In genomic region chr9:120449696-120450329, GRCm38 (mm10) we compare ENCODE assay signal across 21 mouse cellular contexts. TPM values are rescaled to one million over a fixed set of nuclear protein-coding genes. Genes with fewer than 3 reads are reported as not detected.
A peak's percentile ranks its signal among the peaks of the same experiment; 100 is the strongest.
DNase-seq lines count a peak whose midpoint lies in the region; ATAC-seq and TF ChIP-seq lines count a peak whose summit lies in the region.
"Had no signal": no experiment of that assay in that cellular context is flagged by ENCODE, and none has a peak within 500 bp of the region (broad histone marks: within the 10 kb centered on the region; RNA-seq: fewer than 3 reads in every experiment).

No protein-coding gene starts in this region.

- H3K9ac ChIP-seq in forebrain, embryonic 15.5 days (replicated peaks): no peak overlapping the region
- H3K9ac ChIP-seq in midbrain, embryonic 11.5 days (ENCODE audit: low read length): no peak overlapping the region
- H3K9ac ChIP-seq in forebrain, postnatal 0 days: no peak overlapping the region
- H3K9ac ChIP-seq: embryonic facial prominence, embryonic 15.5 days; hindbrain, embryonic 12.5 days had no signal

- H3K4me2 ChIP-seq in forebrain, embryonic 15.5 days (replicated peaks): no peak overlapping the region
- no peak overlapping the region for H3K4me2 ChIP-seq in midbrain, embryonic 11.5 days
- no peak overlapping the region for H3K4me2 ChIP-seq in forebrain, postnatal 0 days (ENCODE audit: low read depth)
- H3K4me2 ChIP-seq: embryonic facial prominence, embryonic 15.5 days; hindbrain, embryonic 12.5 days had no signal

- DNase-seq in forebrain, embryonic 10.5 days (ENCODE audit: extremely low spot score, low spot score): no peak
- DNase-seq in midbrain, embryonic 11.5 days (ENCODE audit: low spot score, missing footprints): peak; percentile 8
- no peak for DNase-seq in midbrain, embryonic 10.5 days (ENCODE audit: low spot score)
- peak; percentile 47 for DNase-seq in forebrain, postnatal 0 days
- no peak for DNase-seq in layer of hippocampus, adult 9-10 months (ENCODE audit: low spot score)
- DNase-seq: adrenal gland, adult 2 months; adrenal gland, postnatal 25 days; cerebellum, adult 11 months; cerebellum, adult 8-10 months; cerebellum, postnatal 14 days; embryo, embryonic 11 days; gastrocnemius, postnatal 10 days; heart, adult 18-20 months; heart, postnatal 10 days; heart, postnatal 4 days had no signal

- peaks cover 6% of the 10 kb centered on the region for H3K4me1 ChIP-seq in forebrain, embryonic 15.5 days
- peaks cover 6% of the 10 kb centered on the region for H3K4me1 ChIP-seq in forebrain, embryonic 10.5 days
- H3K4me1 ChIP-seq in midbrain, embryonic 11.5 days (ENCODE audit: control insufficient read depth, insufficient read depth, low read length): no peaks in the 10 kb centered on the region
- H3K4me1 ChIP-seq in midbrain, embryonic 10.5 days: 0 out of 2 replicates have a peak, but pooled peaks cover 2% of the 10 kb centered on the region
- no peaks in the 10 kb centered on the region for H3K4me1 ChIP-seq in forebrain, postnatal 0 days (ENCODE audit: insufficient read depth)
- H3K4me1 ChIP-seq: embryonic facial prominence, embryonic 15.5 days; heart, embryonic 10.5 days; hindbrain, embryonic 12.5 days had no signal

- H3K9me3 ChIP-seq in forebrain, embryonic 15.5 days: no peaks in the 10 kb centered on the region
- no peaks in the 10 kb centered on the region for H3K9me3 ChIP-seq in forebrain, embryonic 10.5 days
- H3K9me3 ChIP-seq in midbrain, embryonic 11.5 days (ENCODE audit: control insufficient read depth, low read length): no peaks in the 10 kb centered on the region
- H3K9me3 ChIP-seq in midbrain, embryonic 10.5 days (replicated peaks): no peaks in the 10 kb centered on the region
- no peaks in the 10 kb centered on the region for H3K9me3 ChIP-seq in forebrain, postnatal 0 days (ENCODE audit: low read length)
- H3K9me3 ChIP-seq: embryonic facial prominence, embryonic 15.5 days; heart, embryonic 10.5 days; hindbrain, embryonic 12.5 days had no signal

- peak overlapping the region; percentile 62; the same call in 1 of the 2 replicates for H3K27ac ChIP-seq in forebrain, embryonic 15.5 days (replicated peaks)
- H3K27ac ChIP-seq in forebrain, embryonic 10.5 days: no peak overlapping the region
- no peak overlapping the region for H3K27ac ChIP-seq in midbrain, embryonic 11.5 days (ENCODE audit: low read depth, low read length)
- H3K27ac ChIP-seq in midbrain, embryonic 10.5 days (replicated peaks): no peak overlapping the region
- peak overlapping the region; percentile 54; the same call in 1 of the 2 replicates for H3K27ac ChIP-seq in forebrain, postnatal 0 days (ENCODE audit: low read depth, low read length)
- H3K27ac ChIP-seq: embryonic facial prominence, embryonic 15.5 days; heart, embryonic 10.5 days; hindbrain, embryonic 12.5 days had no signal

- H3K4me3 ChIP-seq in forebrain, embryonic 15.5 days: no peak overlapping the region
- no peak overlapping the region for H3K4me3 ChIP-seq in forebrain, embryonic 10.5 days
- no peak overlapping the region for H3K4me3 ChIP-seq in midbrain, embryonic 11.5 days (ENCODE audit: low read depth, low read length)
- no peak overlapping the region for H3K4me3 ChIP-seq in midbrain, embryonic 10.5 days
- no peak overlapping the region for H3K4me3 ChIP-seq in forebrain, postnatal 0 days (ENCODE audit: low read depth, low read length)
- H3K4me3 ChIP-seq: embryonic facial prominence, embryonic 15.5 days; erythroblast, embryonic 14.5 days; heart, embryonic 10.5 days; hindbrain, embryonic 12.5 days had no signal

- ATAC-seq in forebrain, embryonic 15.5 days (replicated peaks): peak; percentile 48; the same call in 1 of the 2 replicates
- ATAC-seq in midbrain, embryonic 11.5 days (ENCODE audit: low FRiP score): no peak
- peak; percentile 74 for ATAC-seq in forebrain, postnatal 0 days
- ATAC-seq: hindbrain, embryonic 16.5 days had no signal

- TF ChIP-seq CTCF in forebrain, postnatal 0 days (IDR thresholded peaks at IDR 0.05; ENCODE audit: low read depth): no peak

- H3K27me3 ChIP-seq in forebrain, embryonic 15.5 days: no peaks in the 10 kb centered on the region
- H3K27me3 ChIP-seq in forebrain, embryonic 10.5 days (ENCODE audit: poor library complexity, severe bottlenecking): no peaks in the 10 kb centered on the region
- H3K27me3 ChIP-seq in midbrain, embryonic 11.5 days (ENCODE audit: control insufficient read depth, insufficient read depth, low read length): no peaks in the 10 kb centered on the region
- H3K27me3 ChIP-seq in midbrain, embryonic 10.5 days (ENCODE audit: low read depth, poor library complexity, severe bottlenecking): no peaks in the 10 kb centered on the region
- no peaks in the 10 kb centered on the region for H3K27me3 ChIP-seq in forebrain, postnatal 0 days (ENCODE audit: insufficient read depth, low read length)
- H3K27me3 ChIP-seq: embryonic facial prominence, embryonic 15.5 days; hindbrain, embryonic 12.5 days had no signal

- WGBS in forebrain, embryonic 15.5 days: 70% methylated on average over 6 of the region's 6 CpGs
- WGBS in forebrain, embryonic 10.5 days: 82% methylated on average over 6 of the region's 6 CpGs
- WGBS in midbrain, embryonic 11.5 days: 84% methylated on average over 6 of the region's 6 CpGs
- WGBS in midbrain, embryonic 10.5 days: 87% methylated on average over 6 of the region's 6 CpGs
- 61% methylated on average over 6 of the region's 6 CpGs for WGBS in forebrain, postnatal 0 days

- no peaks in the 10 kb centered on the region for H3K36me3 ChIP-seq in forebrain, embryonic 15.5 days
- H3K36me3 ChIP-seq in forebrain, embryonic 10.5 days (replicated peaks): no peaks in the 10 kb centered on the region
- H3K36me3 ChIP-seq in midbrain, embryonic 11.5 days (ENCODE audit: control insufficient read depth, insufficient read depth, low read length): no peaks in the 10 kb centered on the region
- no peaks in the 10 kb centered on the region for H3K36me3 ChIP-seq in midbrain, embryonic 10.5 days
- H3K36me3 ChIP-seq in forebrain, postnatal 0 days (ENCODE audit: insufficient read depth): no peaks in the 10 kb centered on the region; the same call in 1 of the 2 replicates
- H3K36me3 ChIP-seq: embryonic facial prominence, embryonic 15.5 days; heart, embryonic 10.5 days; hindbrain, embryonic 12.5 days had no signal

RNA-seq across cellular contexts. Expression of gene Eif1b, which starts 42.2 kb away (rescaled TPM):
- 495 and 511 TPM in 2 replicates for polyA plus RNA-seq in forebrain, embryonic 15.5 days (2015; fragmentation: Nextera tagmentation; extraction: Ambion mirVana)
- polyA plus RNA-seq in forebrain, embryonic 10.5 days (2016; fragmentation: Nextera tagmentation; extraction: Ambion mirVana): 272 TPM in 2 replicates
- polyA plus RNA-seq in midbrain, embryonic 11.5 days (2014; fragmentation: Nextera tagmentation; extraction: Ambion mirVana): 291 and 296 TPM in 2 replicates
- 262 and 267 TPM in 2 replicates for polyA plus RNA-seq in midbrain, embryonic 10.5 days (2016; fragmentation: Nextera tagmentation; extraction: Ambion mirVana)
- total RNA-seq in forebrain, postnatal 0 days (2014; rRNA removed): 128 and 168 TPM in 2 replicates
- polyA plus RNA-seq in forebrain, postnatal 0 days (2015; fragmentation: Nextera tagmentation; extraction: Ambion mirVana): 507 and 639 TPM in 2 replicates

Comparison
In these comparisons a context has a peak if more than half of its experiments do, and no peak if none do; other contexts are left out.
1. H3K27ac ChIP-seq: peak in forebrain, embryonic 15.5 days (single experiment) and forebrain, postnatal 0 days (single experiment); none in forebrain, embryonic 10.5 days (single experiment), midbrain, embryonic 11.5 days (single experiment) and midbrain, embryonic 10.5 days (single experiment).
2. DNase-seq: peak in midbrain, embryonic 11.5 days (single experiment) and forebrain, postnatal 0 days (single experiment); none in forebrain, embryonic 10.5 days (single experiment), midbrain, embryonic 10.5 days (single experiment) and layer of hippocampus, adult 9-10 months (single experiment).